In the genomic region with DNA sequence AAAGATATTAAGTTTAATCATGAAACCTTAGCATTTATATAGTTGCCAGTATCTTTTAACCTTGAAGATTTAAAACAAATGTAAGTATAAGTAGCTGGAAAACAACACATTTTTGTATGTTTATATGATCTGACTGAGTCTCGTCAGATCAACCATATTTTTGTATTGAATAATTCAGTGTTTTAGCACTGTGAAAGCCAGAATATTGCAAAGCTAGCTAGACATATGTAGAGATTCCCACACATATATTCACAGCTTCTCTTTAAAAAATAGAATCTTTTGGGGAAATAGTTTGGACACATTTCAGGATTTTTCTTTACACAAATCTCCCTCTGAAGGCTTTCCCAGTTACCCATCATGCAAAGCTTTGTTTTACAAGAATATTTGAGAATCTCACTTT, we compare ENCODE assay signal across 16 mouse cellular contexts.
DNase-seq lines count a peak whose midpoint lies in the region; ATAC-seq lines count a peak whose summit lies in the region.
"Had no signal": no experiment of that assay in that cellular context is flagged by ENCODE, and none has a peak within 500 bp of the region (broad histone marks: within the 10 kb centered on the region; RNA-seq: fewer than 3 reads in every experiment).

No protein-coding gene starts in this region.

- no peak for DNase-seq in frontal cortex, postnatal 10 days (ENCODE audit: low spot score in 2 of 2)
- DNase-seq in right cerebral cortex, adult 18-20 months: peak; percentile 0
- no peak for DNase-seq in right cerebral cortex, postnatal 36 days (ENCODE audit: low spot score in 2 of 2)
- peak; percentile 8 for DNase-seq in brain, embryonic 18.5 days (ENCODE audit: low read depth, low spot score)
- no peak for DNase-seq in urinary bladder, adult 2 months (ENCODE audit: low spot score)
- DNase-seq: adrenal gland, adult 2 months; adrenal gland, postnatal 14 days; cerebellum, adult 11 months; cerebellum, adult 2 months; cerebellum, adult 9-11 months; cerebellum, postnatal 25 days; gastrocnemius, adult 2 months; gastrocnemius, postnatal 14 days; heart, adult 11 months had no signal

- ATAC-seq in frontal cortex, adult (ENCODE audit: low TSS enrichment): peak; percentile 73
- ATAC-seq: CD4-positive, CD25-positive, alpha-beta regulatory T cell, adult 4 months had no signal

Comparison
In these comparisons a context has a peak if more than half of its experiments do, and no peak if none do; other contexts are left out.
1. DNase-seq: peak in right cerebral cortex, adult 18-20 months (single experiment) and brain, embryonic 18.5 days (single experiment); none in frontal cortex, postnatal 10 days (0 of 2), right cerebral cortex, postnatal 36 days (0 of 2) and urinary bladder, adult 2 months (single experiment).